Mouse (Mus musculus) CH12F3 (cell line): ENCODE results near the gene Taar7e.

Source experiments
- in situ Hi-C: fragments of 300-500 bp; cut with MboI; formaldehyde crosslinking; loops from 2 replicates; pipeline ENCODE4 v1.14.3; 2020; ENCODE audit warnings: low sequenced_read_pairs

Gene Taar7e

GRCm38 (mm10) chr10:24037314-24037713 lies at the start of gene Taar7e:
Gene Taar7e (plus strand): TSS chr10:24037614.
- in situ Hi-C loops, result no loop called here

GRCm38 (mm10) chr10:23993381-23993780 lies 44.0 kb upstream of the Taar7e start, which contains the start of gene Taar7a:
Gene Taar7a (minus strand): TSS chr10:23993481.
- in situ Hi-C loops, result no loop called here

DNA sequence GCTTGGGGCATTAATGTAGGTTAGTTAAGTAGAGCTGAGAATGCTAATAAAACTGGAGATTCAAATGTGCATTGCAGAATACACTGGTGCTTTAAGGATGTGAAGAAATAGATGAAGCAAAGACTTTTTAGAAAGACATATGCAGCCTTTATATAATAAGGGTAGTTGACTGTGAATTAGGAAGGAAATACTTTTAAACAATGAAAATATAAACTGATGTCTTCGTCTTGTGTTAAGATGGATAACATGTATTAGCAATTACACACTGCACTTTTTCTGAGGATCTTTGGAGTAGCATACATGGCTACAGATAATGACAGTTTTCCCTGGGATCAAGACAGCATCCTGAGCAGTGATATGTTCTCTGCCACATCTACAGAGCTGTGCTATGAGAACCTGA lies 37.8 kb upstream of the Taar7e start, which contains the start of gene Taar7b:
Gene Taar7b (plus strand): TSS at position 301 of the 400 bp plus-strand sequence.
- in situ Hi-C loops, result no loop called here

DNA sequence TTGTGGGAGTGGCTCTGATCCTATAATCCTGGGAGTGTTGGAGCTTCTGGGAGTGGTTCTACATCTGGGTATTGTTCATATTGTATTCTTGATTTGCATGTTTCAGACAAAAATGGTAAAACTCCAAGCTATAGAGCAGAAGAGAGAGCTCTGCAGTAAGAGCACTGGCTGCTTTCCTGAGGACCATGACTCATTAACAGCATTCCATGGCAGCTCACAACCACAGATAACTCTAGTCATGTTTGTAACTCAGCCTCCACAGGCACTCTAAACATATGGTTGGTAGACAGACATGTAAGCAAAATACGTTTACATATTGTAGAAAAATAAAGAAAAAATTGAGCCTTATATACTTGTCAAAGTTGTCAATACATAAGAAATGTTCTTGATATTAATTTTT lies 31.0 kb upstream of the Taar7e start:
- in situ Hi-C loops, result no loop called here

GRCm38 (mm10) chr10:24007034-24007433 lies 30.4 kb upstream of the Taar7e start:
- in situ Hi-C loops, result no loop called here

DNA sequence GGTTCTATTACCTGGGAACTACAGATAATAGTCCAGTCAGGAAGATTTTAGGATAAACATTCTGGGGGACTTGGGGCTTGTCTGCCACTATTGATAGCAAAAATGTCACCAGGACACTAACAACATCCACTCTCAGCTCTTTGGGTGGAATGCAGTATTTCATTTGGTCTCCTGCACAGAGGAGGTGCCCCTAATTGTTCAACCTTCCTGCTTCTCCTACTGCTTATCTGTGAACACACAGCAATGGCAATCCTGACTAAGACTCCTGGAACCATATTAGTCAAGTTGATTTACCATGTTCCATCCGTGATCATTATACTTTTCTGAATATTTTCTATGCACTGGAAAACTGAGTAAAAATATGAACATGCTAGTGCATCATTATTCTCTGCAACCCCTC lies 29.3 kb upstream of the Taar7e start:
- in situ Hi-C loops, result no loop called here

GRCm38 (mm10) chr10:24026922-24027321 lies 10.5 kb upstream of the Taar7e start, which contains the start of gene Taar7d:
Gene Taar7d (plus strand): TSS chr10:24027222.
- in situ Hi-C loops, result no loop called here

GRCm38 (mm10) chr10:24031347-24031746 lies 6.1 kb upstream of the Taar7e start:
- in situ Hi-C loops, result no loop called here

GRCm38 (mm10) chr10:24040120-24040869 lies 2.9 kb downstream of the Taar7e start:
- in situ Hi-C loops, result no loop called here

GRCm38 (mm10) chr10:24049210-24049609 lies 11.8 kb downstream of the Taar7e start, which contains the start of gene Taar7f:
Gene Taar7f (plus strand): TSS chr10:24049510.
- in situ Hi-C loops, result no loop called here

GRCm38 (mm10) chr10:24052039-24052438 lies 14.6 kb downstream of the Taar7e start:
- in situ Hi-C loops, result no loop called here

- in situ Hi-C loops, result no loop called here
Measured at GRCm38 (mm10) chr10:24058986-24059385, 21.6 kb downstream of the Taar7e start.

- in situ Hi-C loops, result loop anchor here (25.0 kb wide), 1 partner anchor 262 kb away; no protein-coding TSS in a partner anchor
Measured at GRCm38 (mm10) chr10:24074751-24075150, 37.3 kb downstream of the Taar7e start.

DNA sequence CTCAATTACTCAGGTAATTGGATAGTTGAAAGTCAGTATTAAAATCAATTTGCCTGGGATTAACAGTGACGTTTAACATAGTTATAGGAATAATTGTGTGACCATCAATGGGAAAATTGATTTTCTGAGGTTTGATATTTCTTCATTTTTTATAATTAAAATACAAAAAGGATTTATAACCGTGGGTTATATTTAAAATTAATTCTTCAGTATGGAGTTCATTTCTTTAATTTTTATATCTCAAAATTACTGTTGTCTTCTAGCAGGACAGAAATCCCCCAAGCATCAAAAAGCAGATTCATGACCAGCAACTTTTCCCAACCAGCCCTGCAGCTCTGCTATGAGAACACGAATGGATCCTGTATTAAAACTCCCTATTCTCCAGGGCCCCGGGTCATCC lies 38.8 kb downstream of the Taar7e start, which contains the start of gene Taar8a:
Gene Taar8a (plus strand): TSS at position 301 of the 400 bp plus-strand sequence.
- in situ Hi-C loops, result loop anchor here (25.0 kb wide), 1 partner anchor 264 kb away; no protein-coding TSS in a partner anchor

DNA sequence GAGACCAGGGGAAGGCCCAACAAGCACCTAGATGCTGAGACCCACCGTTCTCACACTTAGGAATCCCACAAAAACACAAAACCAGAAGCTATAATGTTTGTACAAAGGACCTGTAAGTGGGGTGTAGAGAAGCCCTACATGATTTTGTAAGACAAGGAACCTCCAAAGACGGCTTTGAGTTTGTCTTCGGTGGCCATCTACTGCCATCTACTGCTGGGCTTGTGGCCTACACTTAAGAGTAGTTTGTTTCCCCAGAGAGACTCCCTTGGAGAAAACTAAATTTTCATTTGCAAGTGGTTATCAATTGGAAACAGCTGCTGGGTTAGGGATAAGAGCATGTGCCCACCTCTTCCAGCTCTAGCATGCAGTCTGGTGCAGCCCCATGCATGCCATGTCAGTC lies 42.8 kb downstream of the Taar7e start:
- in situ Hi-C loops, result loop anchor here (25.0 kb wide), 1 partner anchor 268 kb away; no protein-coding TSS in a partner anchor

DNA sequence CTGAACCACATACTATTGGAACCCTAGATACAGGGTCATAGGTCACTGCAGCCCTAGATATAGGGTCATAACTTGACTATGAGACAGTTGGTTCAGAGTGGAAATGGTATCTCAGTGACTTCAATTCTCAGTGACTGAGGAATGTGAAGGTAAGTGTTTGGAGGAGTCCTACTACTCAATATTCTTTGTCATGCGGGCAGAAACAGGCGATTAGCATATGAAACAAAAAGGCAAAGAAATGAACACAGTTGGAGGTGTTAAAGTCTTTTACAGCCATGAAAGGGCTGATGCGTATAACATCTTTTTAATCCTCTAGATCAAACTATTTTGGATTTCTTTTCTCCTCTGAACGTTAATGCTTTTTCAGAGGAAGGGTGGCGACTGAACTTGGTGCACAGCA lies 48.5 kb downstream of the Taar7e start:
- in situ Hi-C loops, result loop anchor here (25.0 kb wide), 1 partner anchor 274 kb away; no protein-coding TSS in a partner anchor

DNA sequence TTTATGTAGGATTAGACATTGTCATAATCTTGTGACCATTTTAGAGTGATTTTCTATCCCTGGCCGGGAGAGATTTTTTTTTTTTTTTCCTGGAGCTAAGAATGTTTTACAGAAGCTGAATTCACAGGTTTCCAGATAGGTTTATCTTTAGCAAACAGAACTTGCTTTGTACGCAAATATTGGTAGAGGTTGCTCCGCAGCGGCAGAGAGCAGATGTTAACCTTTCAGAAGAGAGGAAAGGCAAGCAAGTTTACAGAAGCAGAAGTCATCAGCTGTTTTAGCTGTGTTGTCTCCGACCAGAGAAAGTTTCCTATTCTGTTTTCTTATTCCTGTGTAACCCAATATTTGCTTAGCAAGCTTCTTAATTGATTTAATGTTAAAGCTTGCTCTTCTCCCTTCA lies 49.1 kb downstream of the Taar7e start:
- in situ Hi-C loops, result loop anchor here (25.0 kb wide), 1 partner anchor 274 kb away; no protein-coding TSS in a partner anchor

GRCm38 (mm10) chr10:24087168-24087567 lies 49.8 kb downstream of the Taar7e start:
- in situ Hi-C loops, result loop anchor here (25.0 kb wide), 1 partner anchor 275 kb away; no protein-coding TSS in a partner anchor
